Mouse (Mus musculus) activated CD4-positive, CD25-positive, alpha-beta regulatory T cell, adult 4 months (primary cell): ENCODE data around the gene Cyp4a30b. TPM values are rescaled to one million over a fixed set of nuclear protein-coding genes. Genes with fewer than 3 reads are reported as not detected.
"Not testable (repeated sequence)": the region's sequence is repeated elsewhere in the genome, so short reads cannot be mapped to it uniquely, and the experiment has no call there.

Source experiments
- ATAC-seq: one replicate; pipeline ENCODE4 v1.8.0; 2017
- polyA plus RNA-seq, 2 experiments: library from polyadenylated mRNA; unstranded; fragments of 100-300 nt; shearing (Covaris generic); gene quantifications; one replicate each; pipeline ENCODE4 v1.2.1; 2017

Cyp4a30b gene
- not detected for polyA plus RNA-seq

DNA sequence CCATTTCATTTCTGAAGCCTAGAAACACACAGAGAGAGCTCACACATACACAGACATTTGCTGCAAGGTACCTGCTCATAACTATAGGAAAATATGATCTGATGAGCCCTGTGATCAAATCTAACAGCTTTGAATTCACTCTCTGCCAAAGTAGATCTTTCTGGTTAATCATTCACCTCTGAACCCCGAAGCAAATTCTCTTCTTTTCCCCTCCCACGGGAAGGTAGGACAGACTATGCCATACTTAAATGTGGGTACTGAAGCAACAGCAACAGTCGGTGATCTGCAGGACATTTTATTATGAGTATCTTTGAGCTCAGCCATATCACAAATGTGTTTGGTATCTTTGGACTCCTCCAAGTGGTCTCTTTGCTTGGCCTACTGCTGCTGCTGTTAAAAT lies at the start of gene Cyp4a30b:
Gene Cyp4a30b, plus strand, starts transcription at position 301 of the 400 bp plus-strand sequence.
- ATAC-seq, result no peak

DNA sequence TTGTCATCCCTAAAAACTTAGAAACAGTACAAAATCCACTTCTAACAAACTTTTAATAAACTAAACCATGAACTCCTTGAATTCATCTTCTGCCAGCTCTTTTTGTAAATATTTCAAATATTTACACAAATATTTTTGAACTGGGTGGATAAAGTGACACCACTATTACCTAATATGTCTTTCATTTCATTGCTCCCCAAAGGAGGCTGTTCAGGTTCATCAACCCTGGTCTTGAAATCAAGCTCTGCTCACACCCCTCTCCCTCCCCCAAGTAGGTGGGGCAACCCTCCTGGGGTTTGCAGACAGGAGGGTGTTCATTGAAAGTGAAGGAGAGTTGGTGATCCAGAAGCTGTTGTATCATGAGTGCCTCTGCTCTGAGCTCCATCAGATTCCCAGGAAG lies 41.1 kb upstream of the Cyp4a30b start, which contains the start of gene Cyp4a12b:
Gene Cyp4a12b, plus strand, starts transcription at position 301 of the 400 bp plus-strand sequence.
- ATAC-seq, result not testable (repeated sequence)

DNA sequence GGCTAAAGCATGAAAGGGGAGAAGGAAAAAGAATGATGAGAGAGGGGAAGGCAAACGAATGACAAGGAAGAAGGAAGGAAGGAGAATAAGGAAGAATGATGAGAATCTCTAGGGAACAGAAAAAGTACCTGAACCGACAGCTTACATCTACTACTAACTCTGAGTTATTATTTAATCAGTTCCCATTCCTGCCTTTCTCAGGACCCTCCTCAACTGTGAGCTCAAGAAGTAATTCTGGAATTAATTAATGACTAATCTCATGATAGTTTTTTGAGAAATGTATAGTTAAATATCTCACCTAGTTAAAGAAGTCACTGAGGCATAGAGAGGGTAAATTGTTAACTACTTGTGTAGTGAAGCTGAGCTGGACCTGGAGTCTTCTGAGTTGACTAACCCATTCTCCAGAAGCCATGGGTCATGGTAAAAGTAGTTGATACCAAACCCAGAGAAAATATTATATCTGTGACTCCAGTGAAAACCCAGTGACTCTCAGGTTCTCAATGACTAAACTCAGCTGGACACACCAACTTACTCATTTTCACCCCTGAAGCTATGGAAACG lies 1.7 kb upstream of the Cyp4a30b start:
- no peak for ATAC-seq

DNA sequence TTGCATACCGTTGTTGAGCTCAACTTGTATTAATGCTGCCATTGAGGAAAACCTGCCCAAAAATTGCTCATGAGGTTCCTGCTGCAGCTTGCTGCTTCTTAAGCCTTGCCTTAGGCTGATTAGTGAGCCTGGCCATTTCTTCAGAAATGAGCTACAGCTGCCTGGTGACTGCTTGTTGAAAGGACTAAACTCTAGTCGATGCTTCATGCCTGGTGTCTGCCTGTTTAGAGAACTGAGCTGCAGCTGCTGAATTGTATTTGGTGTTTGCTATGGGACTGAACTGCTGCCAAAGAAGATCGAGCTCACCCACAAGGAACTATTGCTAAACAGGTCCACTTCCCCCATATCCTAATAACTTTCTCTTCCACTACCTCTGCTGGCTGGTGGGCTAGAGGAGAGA lies 21.2 kb downstream of the Cyp4a30b start:
- ATAC-seq, result not testable (repeated sequence)

DNA sequence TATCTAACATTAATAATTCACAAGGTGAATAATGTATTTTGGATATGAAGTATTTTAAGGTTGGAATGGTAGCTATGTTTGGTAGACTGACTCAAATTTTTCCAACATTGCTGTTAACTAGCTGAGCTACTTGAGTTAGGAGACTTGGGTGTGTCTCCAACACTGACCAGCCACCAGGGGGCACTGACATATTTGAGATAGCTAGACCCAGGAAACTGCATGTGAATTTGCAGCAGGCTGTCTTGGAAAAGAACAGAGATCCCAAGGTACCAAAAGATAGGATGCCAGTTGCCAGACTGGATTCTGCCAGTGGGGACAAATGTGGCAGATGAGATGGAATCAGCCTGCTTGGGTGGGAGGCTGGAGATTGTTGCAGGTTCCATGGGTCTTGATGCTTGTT lies 23.6 kb downstream of the Cyp4a30b start:
- ATAC-seq, result not testable (repeated sequence)

DNA sequence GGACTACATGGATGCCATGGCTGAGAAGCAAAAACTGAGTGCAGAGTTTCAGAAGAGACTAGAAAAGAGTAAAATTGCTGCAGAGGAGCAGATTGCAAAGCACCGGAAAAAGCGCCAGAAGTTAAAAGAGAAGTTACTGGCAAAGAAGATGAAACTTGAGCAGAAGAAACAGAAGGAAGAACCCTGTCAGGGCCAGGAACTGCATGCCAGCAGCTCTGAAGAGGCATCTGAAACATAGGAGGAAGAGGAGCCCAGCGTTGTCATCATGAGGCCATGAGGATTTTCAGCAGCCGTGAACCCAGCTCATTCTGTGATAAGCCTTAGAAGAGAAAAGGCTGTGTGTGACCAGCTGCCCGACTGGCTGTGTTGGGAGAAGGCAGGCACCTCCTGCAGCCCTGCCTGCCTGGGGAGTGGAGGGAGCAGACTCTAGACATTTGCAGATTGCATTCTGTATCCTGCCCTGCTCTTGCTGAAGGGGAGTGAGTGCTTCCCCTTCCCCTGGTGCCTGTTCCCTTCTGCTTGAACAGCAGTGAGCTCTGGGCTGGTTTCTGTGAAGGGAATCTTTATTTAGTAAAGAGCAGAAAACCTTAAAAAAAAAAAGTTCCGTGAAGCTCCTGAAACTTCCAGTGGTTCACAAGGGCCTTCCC lies 28.7 kb downstream of the Cyp4a30b start:
- ATAC-seq, result no peak

DNA sequence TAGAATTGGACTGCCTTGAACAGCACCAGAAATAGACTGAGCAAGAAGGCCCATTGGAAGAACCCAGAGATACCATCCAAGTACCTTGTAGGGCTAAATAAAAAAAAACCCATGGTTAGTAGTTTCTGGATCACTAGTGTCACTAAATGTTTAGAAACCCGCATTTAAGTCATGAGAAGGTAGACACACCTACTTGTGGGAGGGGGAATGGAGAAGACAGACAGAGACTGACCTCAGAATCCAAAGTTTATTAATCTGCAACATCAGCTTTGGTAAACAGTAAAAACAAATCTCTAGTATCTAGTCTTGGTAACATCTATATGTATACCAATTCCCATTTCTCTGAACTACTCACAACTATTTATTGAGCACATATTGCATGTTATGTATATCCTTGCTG lies 43.6 kb downstream of the Cyp4a30b start, which contains the start of gene Cyp4a14:
Gene Cyp4a14, minus strand, starts transcription at position 142 of the 400 bp plus-strand sequence.
- ATAC-seq, result no peak

DNA sequence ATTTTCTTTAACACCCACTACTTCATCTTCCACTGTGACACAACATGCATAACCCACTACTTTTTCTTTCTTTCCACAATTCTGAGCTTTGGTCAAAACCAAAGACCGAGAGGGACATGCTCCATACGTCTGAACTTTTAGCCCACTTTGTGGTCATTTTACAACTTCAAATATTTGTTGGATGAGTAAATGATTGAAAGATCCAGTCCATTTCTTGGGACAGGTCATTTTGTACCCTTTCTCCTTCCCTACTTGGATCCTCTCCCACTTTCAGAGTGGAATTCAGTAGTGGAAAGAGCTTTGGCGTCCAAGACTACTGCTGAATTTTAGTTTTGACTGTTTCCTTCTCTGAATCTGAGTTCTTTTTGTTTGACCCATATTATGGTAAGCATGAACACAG lies 45.1 kb downstream of the Cyp4a30b start:
- ATAC-seq, result no peak

DNA sequence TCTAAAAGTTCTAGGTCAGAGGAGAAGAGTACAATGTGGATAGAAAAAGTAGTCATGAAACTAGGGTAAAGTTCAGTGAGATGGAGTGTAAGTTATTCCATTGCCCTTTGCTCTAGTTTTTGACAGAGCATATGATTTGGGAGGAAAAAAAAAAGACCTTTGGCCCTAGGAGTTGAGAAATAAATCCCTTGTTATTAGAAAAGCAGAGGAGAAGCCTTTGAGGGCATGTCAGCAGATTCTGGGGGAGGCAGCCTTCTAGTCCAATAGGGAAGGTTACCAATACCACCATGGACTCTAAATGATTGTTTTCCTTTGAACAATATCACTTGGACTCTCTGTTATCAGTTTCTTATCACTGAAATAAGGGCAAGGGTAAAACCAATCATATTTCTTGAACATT lies 61.6 kb downstream of the Cyp4a30b start:
- not testable (repeated sequence) for ATAC-seq

DNA sequence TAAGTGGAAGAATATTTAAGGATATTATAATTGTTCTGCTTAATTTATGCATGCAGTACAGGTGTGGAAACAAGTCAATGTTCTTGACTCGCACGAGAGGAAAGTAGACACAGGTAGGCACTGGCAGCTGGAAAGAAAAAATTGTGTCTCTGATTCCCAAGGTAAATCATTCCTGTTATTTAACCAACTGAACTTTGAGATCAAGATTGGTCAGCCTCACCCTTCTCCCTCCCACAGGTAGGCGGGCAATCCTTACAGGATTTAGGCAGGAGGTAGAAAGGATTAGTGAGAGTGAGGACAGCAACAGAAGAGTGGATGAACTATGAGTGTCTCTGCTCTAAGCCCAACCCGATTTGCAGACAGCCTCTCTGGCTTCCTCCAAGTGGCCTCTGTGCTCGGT lies 65.6 kb downstream of the Cyp4a30b start, which contains the start of gene Cyp4a10:
Gene Cyp4a10, plus strand, starts transcription at position 265 of the 400 bp plus-strand sequence.
- ATAC-seq, result not testable (repeated sequence)

DNA sequence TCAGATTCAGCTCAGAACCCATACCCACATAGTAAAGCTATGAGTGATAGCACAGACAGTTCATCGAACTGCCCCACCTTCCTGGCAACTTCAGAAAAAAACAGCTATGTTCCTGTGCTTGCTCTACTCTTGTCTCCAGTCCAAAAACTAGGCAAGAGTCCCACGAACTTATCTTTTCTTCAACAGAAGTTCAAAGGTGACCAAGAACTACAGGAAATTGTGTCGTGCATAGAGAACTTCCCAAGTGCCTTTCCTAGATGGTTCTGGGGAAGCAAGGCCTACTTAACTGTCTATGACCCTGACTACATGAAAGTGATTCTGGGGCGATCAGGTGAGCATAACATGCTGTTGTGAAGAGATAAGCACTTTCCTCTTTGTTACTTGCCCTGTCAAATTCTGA lies 67.0 kb downstream of the Cyp4a30b start:
- no peak for ATAC-seq

Other genes starting within 250 kb of the Cyp4a30b start
- gene Cyp4a29, start 210.5 kb upstream of the Cyp4a30b start, polyA plus RNA-seq, result not detected
- not detected for gene Cyp4a12a, start 153.6 kb upstream of the Cyp4a30b start, polyA plus RNA-seq
- not detected for gene Cyp4a12b, start 41.0 kb upstream of the Cyp4a30b start, polyA plus RNA-seq
- not detected for gene Cyp4a14, start 43.5 kb downstream of the Cyp4a30b start, polyA plus RNA-seq
- gene Cyp4a10, start 65.7 kb downstream of the Cyp4a30b start, polyA plus RNA-seq, result not detected
- not detected for gene Cyp4a31, start 111.0 kb downstream of the Cyp4a30b start, polyA plus RNA-seq
- gene Cyp4a32, start 148.4 kb downstream of the Cyp4a30b start, polyA plus RNA-seq, result not detected
- gene Cyp4b1, start 195.1 kb downstream of the Cyp4a30b start, polyA plus RNA-seq, result not detected